Mouse (Mus musculus) bone marrow macrophage, adult 2 months (primary cell): ENCODE measurements around the gene Ccdc81. TPM values are rescaled to one million over a fixed set of nuclear protein-coding genes. Genes with fewer than 3 reads are reported as not detected.

Experiments used
- H3K27ac ChIP-seq: 2 replicates; pipeline ENCODE4 v1.5.1; 2012; ENCODE audit warnings: low read depth, low read length; ENCODE audit not compliant: insufficient read depth
- H3K4me1 ChIP-seq: 2 replicates; pipeline ENCODE4 v1.6.1; 2012; ENCODE audit warnings: low read length; ENCODE audit not compliant: control insufficient read depth, insufficient read depth
- H3K4me3 ChIP-seq: 2 replicates; pipeline ENCODE4 v1.5.1; 2012; ENCODE audit warnings: mild to moderate bottlenecking, low read length, moderate library complexity; ENCODE audit not compliant: insufficient read depth
- CTCF ChIP-seq: IDR thresholded peaks from 2 replicates; pipeline ENCODE4 v1.5.1; 2012; ENCODE audit warnings: low read depth, mild to moderate bottlenecking, low read length, moderate library complexity
- POLR2A ChIP-seq: IDR thresholded peaks from 2 replicates; pipeline ENCODE4 v1.6.1; 2012; ENCODE audit warnings: mild to moderate bottlenecking, low read depth, low read length, borderline replicate concordance
- polyA plus RNA-seq: library from polyadenylated mRNA; stranded (reverse); fragments of >200 nt; gene quantifications from 2 replicates; pipeline ENCODE4 v1.2.4, GENCODE M21; 2012; ENCODE audit not compliant: missing spikeins, insufficient read depth, insufficient read length

The Ccdc81 gene
- polyA plus RNA-seq, 1 experiment = not detected

GRCm38 (mm10) chr7:89879686-89880085, 23.7 kb downstream of the Ccdc81 start:
- no peaks in the 10 kb centered on the region for H3K4me1 ChIP-seq
- TF ChIP-seq CTCF (no peak), POLR2A (no peak)
- no peak overlapping the region for H3K27ac ChIP-seq
- no peak overlapping the region for H3K4me3 ChIP-seq

DNA sequence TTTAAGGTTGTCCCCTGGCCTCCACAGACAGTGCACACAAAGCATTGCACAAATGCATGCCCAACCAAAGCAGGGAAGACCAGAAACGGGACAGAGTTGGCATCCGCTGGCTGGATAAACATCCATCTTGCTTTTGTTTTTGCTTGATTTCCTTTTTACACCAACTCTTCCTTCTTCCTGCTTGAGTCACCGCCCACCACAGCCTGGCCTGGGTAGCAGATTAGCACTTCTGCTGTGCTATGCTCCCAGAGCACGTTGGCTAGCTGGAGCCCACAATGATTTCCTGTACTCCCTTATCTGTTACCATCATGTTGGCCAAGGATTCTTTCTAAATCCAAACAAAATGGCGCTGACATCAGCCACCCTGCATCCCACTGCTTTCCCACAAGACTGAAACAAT, 36.2 kb downstream of the Ccdc81 start:
- H3K27ac ChIP-seq = no peak overlapping the region
- H3K4me3 ChIP-seq = no peak overlapping the region
- TF ChIP-seq CTCF (no peak), POLR2A (no peak)
- no peaks in the 10 kb centered on the region for H3K4me1 ChIP-seq

GRCm38 (mm10) chr7:89864769-89865168, 38.7 kb downstream of the Ccdc81 start:
- TF ChIP-seq POLR2A = no peak
- no peak for TF ChIP-seq CTCF
- H3K4me1 ChIP-seq = no peaks in the 10 kb centered on the region
- no peak overlapping the region for H3K4me3 ChIP-seq
- H3K27ac ChIP-seq = no peak overlapping the region

- no peak overlapping the region for H3K4me3 ChIP-seq
- no peaks in the 10 kb centered on the region for H3K4me1 ChIP-seq
- H3K27ac ChIP-seq = no peak overlapping the region
- TF ChIP-seq CTCF (no peak), POLR2A (no peak)
Measured at GRCm38 (mm10) chr7:89856440-89857217, 46.8 kb downstream of the Ccdc81 start.

DNA sequence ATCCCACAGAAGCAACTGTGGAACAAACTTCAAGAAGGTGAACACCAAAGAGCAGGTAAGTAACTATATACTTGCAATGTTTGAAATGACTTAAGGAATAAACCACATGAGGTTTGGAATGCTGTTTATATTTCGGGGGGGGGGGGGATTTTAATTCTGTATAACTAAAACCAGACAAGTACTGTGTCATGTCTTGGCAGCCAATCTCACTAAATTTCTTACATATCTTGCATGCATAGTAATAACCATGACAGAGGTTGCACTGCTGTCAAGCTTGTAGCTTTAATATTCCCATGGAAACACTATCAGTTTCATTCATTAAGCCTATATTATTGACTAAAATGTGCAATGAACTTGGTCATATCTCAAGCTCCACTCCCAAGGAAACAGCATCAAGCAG, 48.2 kb downstream of the Ccdc81 start:
- TF ChIP-seq POLR2A (no peak), CTCF (no peak)
- no peak overlapping the region for H3K4me3 ChIP-seq
- H3K27ac ChIP-seq = no peak overlapping the region
- no peaks in the 10 kb centered on the region for H3K4me1 ChIP-seq

- Histone ChIP-seq H3K4me1 (no peaks in the 10 kb centered on the region), H3K4me3 (no peak overlapping the region), H3K27ac (no peak overlapping the region)
- TF ChIP-seq CTCF (no peak), POLR2A (no peak)
Measured at GRCm38 (mm10) chr7:89853131-89853530, 50.3 kb downstream of the Ccdc81 start.

DNA sequence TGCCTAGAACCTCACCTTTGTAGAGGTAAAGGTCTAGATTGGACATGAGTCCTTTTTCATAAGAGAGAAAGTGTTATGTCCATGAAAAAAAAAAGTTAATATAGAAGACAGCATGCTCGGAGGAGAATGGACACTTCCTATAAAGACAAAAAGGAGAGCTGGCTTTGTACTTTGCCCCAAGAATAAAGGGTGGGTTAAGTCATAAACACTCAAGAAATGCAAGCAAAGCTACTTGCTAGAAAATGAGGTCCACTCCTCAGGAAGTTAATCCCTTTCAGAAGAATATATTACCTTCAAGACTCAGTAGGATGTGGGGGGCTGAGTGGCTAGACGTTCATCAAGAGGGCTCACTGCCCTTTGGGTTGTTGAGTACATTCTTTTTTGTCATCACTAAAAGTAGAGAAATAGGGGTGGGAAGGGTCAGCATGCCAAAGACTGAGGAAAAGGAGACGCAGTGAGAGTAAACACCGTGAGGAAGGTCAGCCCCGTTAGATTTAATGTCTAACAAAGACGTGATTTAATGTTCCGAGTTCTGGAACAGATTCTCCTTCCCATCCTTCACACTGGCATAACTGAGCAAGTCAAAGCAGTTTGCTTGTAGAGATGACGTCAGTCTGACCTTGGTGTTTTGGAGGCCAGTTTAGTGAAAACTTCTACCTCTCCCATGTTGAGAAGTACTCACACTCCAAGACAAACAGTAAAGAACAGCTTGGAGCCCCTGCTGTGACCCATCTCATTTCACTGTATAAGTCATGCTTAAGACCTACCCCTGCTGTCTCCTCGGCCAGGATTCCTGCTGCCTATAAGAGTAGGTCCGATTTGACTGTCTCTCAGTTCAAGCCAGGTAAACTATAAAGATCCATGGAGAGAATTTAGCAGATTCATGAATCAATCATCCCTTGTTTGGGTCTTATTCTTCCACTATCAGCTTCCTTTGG, 51.0 kb downstream of the Ccdc81 start:
- Histone ChIP-seq H3K27ac (no peak overlapping the region), H3K4me1 (no peaks in the 10 kb centered on the region), H3K4me3 (no peak overlapping the region)
- no peak for TF ChIP-seq CTCF
- no peak for TF ChIP-seq POLR2A

DNA sequence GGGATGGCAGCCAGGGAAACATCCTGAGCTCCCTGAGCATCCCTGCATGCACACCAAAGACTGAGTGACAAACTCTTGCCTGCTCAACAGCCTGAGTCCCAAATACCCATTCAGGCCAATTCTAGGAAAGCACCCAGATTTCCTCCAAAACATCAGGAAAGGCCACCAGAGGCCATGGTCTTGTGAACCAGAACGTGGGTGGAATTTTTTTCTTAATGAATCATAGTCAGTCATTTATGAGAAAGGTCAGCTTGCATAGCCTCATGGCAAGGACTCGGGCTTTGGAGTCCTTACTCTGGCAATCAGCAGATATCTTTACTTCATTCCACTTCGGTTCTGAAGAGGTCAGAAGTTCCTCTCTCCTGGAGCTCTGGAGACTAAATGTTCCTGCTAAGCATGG, 52.9 kb downstream of the Ccdc81 start:
- Histone ChIP-seq H3K4me3 (no peak overlapping the region), H3K27ac (no peak overlapping the region), H3K4me1 (no peaks in the 10 kb centered on the region)
- TF ChIP-seq CTCF (no peak), POLR2A (no peak)

- TF ChIP-seq POLR2A = no peak
- TF ChIP-seq CTCF = no peak
Measured at GRCm38 (mm10) chr7:89845669-89846068, 57.8 kb downstream of the Ccdc81 start.

GRCm38 (mm10) chr7:89843533-89843932, 59.9 kb downstream of the Ccdc81 start:
- Histone ChIP-seq H3K27ac (no peak overlapping the region), H3K4me3 (no peak overlapping the region), H3K4me1 (no peaks in the 10 kb centered on the region)
- TF ChIP-seq CTCF (no peak), POLR2A (no peak)

More at GRCm38 (mm10) chr7:89845669-89846068, 57.8 kb downstream of the Ccdc81 start:
- Histone ChIP-seq H3K4me1 (no peaks in the 10 kb centered on the region), H3K4me3 (no peak overlapping the region), H3K27ac (no peak overlapping the region)
